Mouse (Mus musculus) ES-E14 (cell line): ENCODE measurements around the gene Rtp2.

Experiments
- CHD2 ChIP-seq: IDR thresholded peaks from 2 replicates; pipeline ENCODE4 v1.6.1; 2014; ENCODE audit warnings: mild to moderate bottlenecking, low read depth, low read length, inconsistent platforms
- MAFK ChIP-seq: IDR thresholded peaks from 2 replicates; pipeline ENCODE4 v1.6.1; 2014; ENCODE audit warnings: mild to moderate bottlenecking, low read depth, low read length, inconsistent platforms; ENCODE audit not compliant: insufficient read depth

DNA sequence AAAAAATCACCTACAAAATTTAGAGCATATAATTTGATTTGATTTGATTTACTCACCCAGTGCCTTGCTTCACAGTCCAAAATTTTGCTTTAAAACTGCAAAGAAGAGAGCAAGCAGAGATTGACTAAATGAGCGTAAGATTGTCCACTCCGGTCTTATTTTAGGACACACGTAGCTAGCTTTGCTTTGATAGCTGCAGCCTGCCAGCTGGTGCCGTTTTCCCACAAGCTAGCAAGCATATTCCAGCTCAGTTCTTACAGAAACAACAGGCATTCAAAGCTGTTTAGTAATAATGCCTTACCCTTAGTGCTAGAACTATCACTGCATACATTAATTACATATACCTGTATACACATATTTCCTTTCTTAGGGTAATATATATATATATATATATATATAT, 46.3 kb upstream of the Rtp2 start:
- TF ChIP-seq MAFK = no peak
- no peak for TF ChIP-seq CHD2
